Mouse (Mus musculus) limb, embryonic 13.5 days (tissue): Measurements from ENCODE around the gene Gm11034. TPM values are rescaled to one million over a fixed set of nuclear protein-coding genes. Genes with fewer than 3 reads are reported as not detected.
A peak's percentile ranks its signal among the peaks of the same experiment; 100 is the strongest.

ENCODE experiments used
- ATAC-seq: fragments of 200-750 bp; cut with Nextera tagmentation; 2 replicates; pipeline ENCODE4 v1.8.0; 2017; ENCODE audit warnings: low read depth, moderate number of reproducible peaks, moderate TSS enrichment; ENCODE audit not compliant: low FRiP score
- H3K27ac ChIP-seq: fragments of 300-500 bp; sonication (generic); 2 replicates; pipeline ENCODE4 v1.5.1; 2015; ENCODE audit warnings: inconsistent platforms, mild to moderate bottlenecking, moderate library complexity
- H3K27me3 ChIP-seq: fragments of 300-500 bp; sonication (generic); 2 replicates; pipeline ENCODE4 v1.6.1; 2015; ENCODE audit warnings: mild to moderate bottlenecking, inconsistent platforms
- H3K36me3 ChIP-seq: fragments of 300-500 bp; sonication (generic); 2 replicates; pipeline ENCODE4 v1.6.1; 2015; ENCODE audit warnings: inconsistent platforms, mild to moderate bottlenecking, moderate library complexity
- H3K4me1 ChIP-seq: fragments of 300-500 bp; sonication (generic); 2 replicates; pipeline ENCODE4 v1.6.1; 2015; ENCODE audit warnings: inconsistent platforms
- H3K4me2 ChIP-seq: fragments of 300-500 bp; sonication (generic); replicated peaks from 2 replicates; pipeline ENCODE4 v1.6.1; 2015; ENCODE audit warnings: inconsistent platforms, mild to moderate bottlenecking, moderate library complexity
- H3K4me3 ChIP-seq: fragments of 300-500 bp; sonication (generic); 2 replicates; pipeline ENCODE4 v1.5.1; 2015; ENCODE audit warnings: moderate library complexity, mild to moderate bottlenecking, inconsistent platforms
- H3K9ac ChIP-seq: fragments of 300-500 bp; sonication (generic); 2 replicates; pipeline ENCODE4 v1.6.1; 2015; ENCODE audit warnings: mild to moderate bottlenecking, inconsistent platforms
- H3K9me3 ChIP-seq: fragments of 300-500 bp; sonication (generic); 2 replicates; pipeline ENCODE4 v1.6.1; 2016; ENCODE audit warnings: inconsistent platforms
- WGBS: fragments of 180-500 bp; shearing (Covaris S2); methylation state at CpG from one replicate; pipeline ENCODE4 v1.1.7; 2015; 5-methylcytosine and 5-hydroxymethylcytosine counted together
- polyA plus RNA-seq: library from polyadenylated mRNA; unstranded; fragments of >200 nt; fragmentation: Nextera tagmentation; extraction: Ambion mirVana; gene quantifications from 2 replicates; pipeline ENCODE4 v1.2.1, GENCODE M21; 2015

Gene Gm11034
- polyA plus RNA-seq, 1 experiment from 2014 or later = not detected

DNA sequence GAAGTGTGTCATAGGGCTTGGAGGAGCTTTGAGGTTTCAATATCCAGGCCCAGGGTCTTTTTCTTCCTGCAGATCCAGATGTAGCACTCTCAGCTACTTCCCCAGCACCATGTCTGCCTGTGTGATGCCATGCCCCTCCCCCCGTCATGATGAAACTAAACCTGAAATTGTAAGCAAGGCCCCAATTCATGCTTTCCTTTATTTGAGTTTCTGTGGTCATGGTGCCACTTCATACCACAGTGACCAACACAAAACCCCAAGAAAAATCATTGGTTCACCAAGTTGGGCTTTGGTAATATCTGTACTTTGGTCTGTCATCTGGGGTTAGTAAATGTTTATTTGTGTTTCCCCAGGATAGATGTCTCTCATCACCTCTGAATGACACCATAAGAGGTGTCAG, 4.9 kb downstream of the Gm11034 start:
- Histone ChIP-seq H3K27ac (no peak overlapping the region), H3K4me3 (no peak overlapping the region), H3K9me3 (0 out of 2 replicates have a peak, but pooled peaks cover 8% of the 10 kb centered on the region), H3K4me2 (no peak overlapping the region), H3K36me3 (no peaks in the 10 kb centered on the region; the same call in 1 of the 2 replicates), H3K27me3 (no peaks in the 10 kb centered on the region), H3K4me1 (no peaks in the 10 kb centered on the region), H3K9ac (no peak overlapping the region)
- no peak for ATAC-seq
- WGBS = 76% methylated on average over 1 of the region's 1 CpGs

DNA sequence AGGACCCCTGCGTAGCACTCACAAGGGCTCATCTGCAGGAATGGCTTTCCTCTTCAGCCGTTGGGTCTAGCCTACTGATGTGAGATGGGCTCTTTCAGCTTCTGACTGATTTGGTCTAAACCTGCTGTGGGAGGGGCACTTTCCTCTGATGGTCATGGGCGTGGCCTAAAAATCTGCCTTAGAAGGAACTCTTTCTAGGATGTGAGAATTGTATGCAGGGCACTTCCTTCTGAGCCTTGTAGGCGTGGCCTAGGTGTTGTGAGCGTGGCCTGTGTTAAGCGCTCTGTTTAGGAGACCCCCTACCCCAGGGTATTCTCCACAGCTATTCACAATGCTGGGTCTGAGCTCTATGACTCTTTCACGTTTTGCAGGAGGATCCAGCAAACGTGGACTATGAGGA, 15.4 kb downstream of the Gm11034 start:
- no peaks in the 10 kb centered on the region for H3K27me3 ChIP-seq
- H3K4me2 ChIP-seq = no peak overlapping the region
- peaks cover 17% of the 10 kb centered on the region for H3K9me3 ChIP-seq
- H3K4me3 ChIP-seq = no peak overlapping the region
- H3K36me3 ChIP-seq = no peaks in the 10 kb centered on the region
- no peak overlapping the region for H3K9ac ChIP-seq
- 57% methylated on average over 8 of the region's 8 CpGs for WGBS
- H3K27ac ChIP-seq = no peak overlapping the region
- no peak for ATAC-seq
- no peaks in the 10 kb centered on the region for H3K4me1 ChIP-seq

DNA sequence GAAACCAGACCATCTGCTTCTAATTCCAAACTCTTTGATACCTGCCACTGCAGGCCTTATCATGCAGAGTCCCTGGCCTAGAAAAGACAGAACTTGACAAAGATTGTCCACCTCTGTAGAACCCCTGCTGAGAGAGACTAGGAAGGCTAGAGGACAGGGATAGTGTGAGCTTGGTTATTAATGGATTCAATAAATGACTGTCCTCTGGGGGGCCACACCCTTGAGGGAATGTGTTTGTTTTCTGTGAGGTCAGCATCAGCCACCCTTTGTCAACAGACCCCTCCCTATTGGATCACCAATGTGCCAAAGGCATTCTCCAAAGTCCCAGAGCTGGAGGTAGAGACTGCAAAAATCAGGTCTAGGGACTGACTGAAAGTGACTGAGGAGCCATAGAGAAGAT, 21.4 kb downstream of the Gm11034 start:
- H3K9ac ChIP-seq = no peak overlapping the region
- H3K9me3 ChIP-seq = 0 out of 2 replicates have a peak, but pooled peaks cover 2% of the 10 kb centered on the region
- no peak for ATAC-seq

DNA sequence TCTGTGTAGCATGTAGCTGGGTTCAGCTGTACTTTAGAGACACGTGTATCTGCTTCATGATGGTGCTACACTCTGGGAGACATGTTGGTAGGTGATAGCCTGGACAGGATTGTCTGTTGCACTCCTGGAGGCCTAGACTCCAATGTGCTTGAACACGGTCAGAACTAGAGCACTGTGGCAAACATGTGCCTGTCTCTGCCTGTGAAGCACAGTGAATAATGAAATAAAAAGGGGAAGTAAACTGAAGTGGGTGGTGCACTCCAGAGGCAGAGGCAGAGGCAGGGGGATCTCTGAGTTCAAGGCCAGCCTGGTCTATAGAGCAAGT, 23.3 kb downstream of the Gm11034 start:
- H3K27ac ChIP-seq = no peak overlapping the region
- 80% methylated on average over 2 of the region's 2 CpGs for WGBS
- H3K4me1 ChIP-seq = no peaks in the 10 kb centered on the region
- no peak overlapping the region for H3K9ac ChIP-seq
- no peaks in the 10 kb centered on the region for H3K27me3 ChIP-seq
- no peak overlapping the region for H3K4me2 ChIP-seq
- 0 out of 2 replicates have a peak, but pooled peaks cover 2% of the 10 kb centered on the region for H3K9me3 ChIP-seq
- no peak overlapping the region for H3K4me3 ChIP-seq
- ATAC-seq = no peak
- H3K36me3 ChIP-seq = no peaks in the 10 kb centered on the region

More for the DNA sequence above, 21.4 kb downstream of the Gm11034 start:
- Histone ChIP-seq H3K4me1 (no peaks in the 10 kb centered on the region), H3K4me2 (no peak overlapping the region), H3K27me3 (no peaks in the 10 kb centered on the region), H3K36me3 (no peaks in the 10 kb centered on the region), H3K27ac (no peak overlapping the region), H3K4me3 (no peak overlapping the region)

DNA sequence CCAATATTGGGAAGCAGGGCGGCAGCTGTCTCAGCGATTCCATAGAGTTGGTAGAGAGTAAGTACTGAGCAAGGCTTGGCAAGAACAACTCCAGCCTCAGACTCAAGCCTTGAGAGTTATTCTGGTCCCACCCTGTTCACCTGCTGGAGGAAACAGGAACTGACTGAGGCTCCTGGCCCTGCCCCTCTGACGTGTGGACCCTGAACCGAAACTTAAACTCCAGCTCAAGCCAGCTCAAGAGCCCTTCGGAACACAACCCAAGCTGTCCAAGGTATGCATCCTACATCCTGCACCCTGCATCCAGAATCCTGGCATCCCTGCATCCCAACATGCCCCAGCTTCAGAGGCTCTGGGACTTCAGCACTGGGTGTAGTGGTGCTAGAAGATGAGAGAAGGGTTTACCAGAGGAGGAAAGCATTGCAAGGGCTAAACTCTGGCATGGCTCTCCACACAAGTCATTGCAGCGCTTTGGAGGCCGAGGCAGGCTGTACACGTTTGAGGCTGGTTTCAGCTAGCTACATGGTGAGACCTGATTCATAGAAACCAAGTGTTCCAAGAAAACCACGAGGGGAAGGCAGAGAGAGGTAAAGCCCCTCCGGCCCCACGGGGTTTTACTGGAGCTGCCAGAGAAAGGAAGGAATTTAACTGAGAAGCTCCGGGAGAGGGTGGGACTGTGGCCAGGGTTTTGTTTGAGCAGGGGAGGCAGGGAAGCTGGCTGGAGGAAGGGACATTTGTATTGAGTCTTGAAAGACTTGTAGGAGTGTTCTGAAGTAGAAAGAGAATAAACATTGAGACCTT, 23.8 kb downstream of the Gm11034 start, which contains the start of gene Hsh2d:
TSS of gene Hsh2d (plus strand) at position 222 of the 798 bp plus-strand sequence.
- 68% methylated on average over 12 of the region's 12 CpGs for WGBS
- Histone ChIP-seq H3K36me3 (no peaks in the 10 kb centered on the region), H3K27ac (no peak within 1 kb of the TSS), H3K4me2 (no peak within 1 kb of the TSS), H3K27me3 (no peaks in the 10 kb centered on the region), H3K4me3 (no peak within 1 kb of the TSS), H3K9ac (no peak within 1 kb of the TSS), H3K9me3 (0 out of 2 replicates have a peak, but pooled peaks cover 2% of the 10 kb centered on the region), H3K4me1 (no peaks in the 10 kb centered on the region)
- ATAC-seq = no peak

DNA sequence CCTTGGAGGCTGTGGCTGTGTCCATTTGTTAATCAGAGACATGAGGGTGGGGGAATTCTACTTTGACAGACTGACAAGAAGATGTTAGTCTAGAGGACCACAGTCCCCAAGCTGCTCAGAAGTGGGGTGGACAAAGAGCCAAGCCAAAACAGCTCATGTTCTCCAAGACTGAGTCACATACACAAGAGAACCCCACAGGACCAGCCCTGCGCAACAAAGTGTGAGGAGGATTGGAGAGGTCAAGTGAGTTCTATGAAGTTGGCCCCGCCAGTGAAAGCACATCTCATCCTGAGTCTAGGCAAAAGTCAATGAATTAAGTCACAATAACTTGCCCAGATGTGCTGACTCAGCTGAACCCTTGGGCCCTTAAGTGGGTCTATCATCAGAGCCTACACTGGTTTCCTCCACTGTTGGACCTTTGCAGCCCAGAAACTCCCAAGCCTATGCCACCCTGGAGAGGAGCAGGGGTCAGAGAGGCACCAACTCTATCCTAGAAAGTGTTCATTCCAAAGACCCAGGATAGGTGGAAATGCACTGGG, 25.6 kb downstream of the Gm11034 start:
- H3K27ac ChIP-seq = no peak overlapping the region
- H3K4me1 ChIP-seq = no peaks in the 10 kb centered on the region
- H3K9ac ChIP-seq = no peak overlapping the region
- 0 out of 2 replicates have a peak, but pooled peaks cover 2% of the 10 kb centered on the region for H3K9me3 ChIP-seq
- 91% methylated on average over 2 of the region's 2 CpGs for WGBS
- H3K4me2 ChIP-seq = no peak overlapping the region
- no peaks in the 10 kb centered on the region for H3K36me3 ChIP-seq
- H3K27me3 ChIP-seq = no peaks in the 10 kb centered on the region
- no peak overlapping the region for H3K4me3 ChIP-seq
- no peak for ATAC-seq

DNA sequence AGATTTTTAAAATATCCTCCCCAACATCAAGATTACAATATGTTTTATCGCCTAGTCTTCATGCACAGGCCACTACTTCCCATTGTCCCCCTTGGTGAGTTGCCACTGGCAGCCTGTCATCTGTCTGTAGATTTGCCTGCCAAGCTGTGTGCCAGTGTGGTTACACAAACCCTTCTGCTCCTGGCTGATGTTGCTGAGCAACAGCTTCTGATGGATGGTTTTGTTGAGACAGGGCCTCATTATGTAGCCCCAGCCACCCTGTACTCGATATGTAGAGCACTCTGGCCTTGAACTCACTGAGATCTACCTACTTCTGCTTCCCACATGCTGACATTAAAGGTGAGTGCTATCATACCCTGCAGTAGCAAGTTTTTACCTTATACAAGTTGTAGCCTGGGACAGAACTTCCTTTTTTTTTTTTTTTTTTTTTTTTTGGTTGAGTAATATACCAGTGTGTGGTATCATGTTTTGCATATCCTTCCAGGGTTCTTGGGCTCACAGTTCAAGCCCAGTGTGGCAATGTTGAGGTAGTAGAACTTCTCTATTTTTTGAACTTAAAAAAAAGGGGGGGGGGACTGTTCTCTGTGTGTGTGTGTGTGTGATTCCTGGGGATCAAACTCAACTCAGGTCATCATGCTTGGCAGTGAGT, 29.8 kb downstream of the Gm11034 start:
- Histone ChIP-seq H3K36me3 (peaks cover 34% of the 10 kb centered on the region), H3K9me3 (no peaks in the 10 kb centered on the region), H3K9ac (no peak overlapping the region), H3K4me1 (no peaks in the 10 kb centered on the region), H3K4me2 (no peak overlapping the region), H3K27me3 (no peaks in the 10 kb centered on the region), H3K27ac (no peak overlapping the region), H3K4me3 (no peak overlapping the region)
- no peak for ATAC-seq
- 86% methylated on average over 2 of the region's 2 CpGs for WGBS

DNA sequence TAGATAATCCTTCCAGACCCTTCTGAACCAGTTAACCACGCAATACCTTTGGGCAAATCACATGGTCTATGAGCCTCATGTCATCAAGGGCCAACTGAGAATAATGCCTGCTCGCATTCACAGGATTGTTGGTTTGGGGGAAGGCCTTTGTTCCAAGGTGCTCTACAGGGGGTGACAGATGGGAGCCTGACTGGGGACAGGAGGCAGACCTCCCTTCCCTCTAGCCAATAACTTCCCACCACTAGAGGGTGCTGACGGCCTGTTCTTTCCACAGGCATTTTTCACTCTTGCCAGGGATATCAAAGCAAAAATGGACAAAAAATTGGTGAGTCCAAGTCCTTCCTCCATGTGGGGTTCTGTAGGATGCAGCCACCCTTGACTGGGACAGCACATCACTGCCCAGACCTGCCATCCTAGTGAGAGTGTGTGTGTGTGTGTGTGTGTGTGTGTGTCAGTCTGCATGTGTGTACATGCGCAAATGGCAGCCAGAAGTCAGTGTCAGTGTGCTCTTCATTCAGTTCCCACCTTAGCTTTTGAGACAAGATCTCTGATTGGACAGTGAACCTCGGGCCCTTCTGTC, 36.0 kb downstream of the Gm11034 start:
- H3K4me1 ChIP-seq = no peaks in the 10 kb centered on the region
- no peaks in the 10 kb centered on the region for H3K9me3 ChIP-seq
- no peak overlapping the region for H3K4me2 ChIP-seq
- no peak overlapping the region for H3K4me3 ChIP-seq
- H3K9ac ChIP-seq = no peak overlapping the region
- H3K27ac ChIP-seq = no peak overlapping the region
- 0 out of 2 replicates have a peak, but pooled peaks have one; percentile 41 for ATAC-seq
- 63% methylated on average over 5 of the region's 5 CpGs for WGBS
- H3K36me3 ChIP-seq = peaks cover 97% of the 10 kb centered on the region
- no peaks in the 10 kb centered on the region for H3K27me3 ChIP-seq

DNA sequence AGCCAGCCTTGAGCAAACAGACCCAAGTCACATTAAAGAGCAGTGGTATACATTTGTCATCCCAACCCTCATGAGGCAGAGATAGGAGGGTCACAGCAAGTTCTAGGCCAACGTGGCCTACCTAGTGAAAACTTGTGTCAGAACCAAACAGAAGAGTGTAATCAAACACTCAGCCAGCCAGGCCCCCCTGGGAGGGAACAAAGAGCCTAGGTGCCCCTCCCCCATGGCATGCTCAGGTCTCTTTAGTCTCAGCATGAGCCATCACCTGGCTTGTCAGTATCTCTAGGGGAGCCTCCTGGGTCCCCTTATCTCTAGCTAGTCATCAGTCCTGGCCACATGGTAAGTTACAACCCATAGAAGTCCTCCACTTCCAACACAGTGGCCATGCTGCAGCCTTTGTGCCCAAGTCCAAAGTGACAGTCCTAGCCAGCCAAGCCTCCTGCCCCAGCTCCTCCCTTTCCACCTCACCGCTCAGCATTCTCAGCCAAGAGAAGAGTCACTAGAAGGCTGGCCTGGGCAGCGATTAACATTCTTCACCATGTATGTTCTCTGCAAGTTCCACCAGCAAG, 43.7 kb downstream of the Gm11034 start:
- Histone ChIP-seq H3K9me3 (no peaks in the 10 kb centered on the region), H3K4me1 (no peaks in the 10 kb centered on the region), H3K27ac (no peak overlapping the region), H3K4me3 (no peak overlapping the region), H3K27me3 (no peaks in the 10 kb centered on the region), H3K4me2 (no peak overlapping the region), H3K36me3 (peaks cover 85% of the 10 kb centered on the region), H3K9ac (no peak overlapping the region)
- no peak for ATAC-seq
- 85% methylated on average over 3 of the region's 3 CpGs for WGBS

DNA sequence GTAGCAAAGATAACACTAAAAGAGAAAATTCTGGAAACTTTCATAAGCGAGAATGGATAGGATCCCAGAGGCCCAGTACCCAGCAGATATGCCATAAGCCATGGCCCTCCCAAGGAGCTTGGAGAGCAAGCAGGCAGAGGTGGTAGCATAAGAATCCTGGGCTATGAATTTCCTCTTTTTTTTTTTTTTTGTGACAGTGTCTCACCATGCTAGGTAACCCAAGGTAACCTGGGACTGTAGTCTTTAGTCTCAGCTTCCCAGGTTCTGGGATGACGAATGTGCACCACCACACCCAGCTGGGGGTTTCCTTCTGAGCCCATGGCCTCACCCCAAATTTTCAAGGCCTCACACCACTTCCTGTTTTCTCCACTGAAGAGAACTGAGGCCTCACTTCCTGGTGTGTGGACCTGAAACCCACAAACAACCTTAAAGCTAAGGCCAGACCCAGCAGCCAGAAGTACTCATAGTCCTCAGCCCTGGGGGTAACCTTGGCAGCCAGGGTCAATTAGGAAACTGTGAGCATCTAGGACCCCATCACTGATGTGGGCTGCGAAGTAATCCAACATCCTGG, 44.3 kb downstream of the Gm11034 start:
- no peak overlapping the region for H3K4me2 ChIP-seq
- H3K9ac ChIP-seq = no peak overlapping the region
- H3K27ac ChIP-seq = no peak overlapping the region
- H3K4me1 ChIP-seq = no peaks in the 10 kb centered on the region
- WGBS = 93% methylated on average over 3 of the region's 3 CpGs
- no peaks in the 10 kb centered on the region for H3K9me3 ChIP-seq
- ATAC-seq = no peak
- peaks cover 85% of the 10 kb centered on the region for H3K36me3 ChIP-seq
- no peak overlapping the region for H3K4me3 ChIP-seq
- no peaks in the 10 kb centered on the region for H3K27me3 ChIP-seq
